Mouse (Mus musculus) stomach, postnatal 0 days (tissue): ENCODE measurements around the gene Cep162.

Source experiments
- CTCF ChIP-seq: IDR thresholded peaks from 2 replicates; pipeline ENCODE4 v1.5.1; 2016; ENCODE audit warnings: antibody characterized with exemption, low read depth, mild to moderate bottlenecking, moderate library complexity
- EP300 ChIP-seq: optimal IDR thresholded peaks from 2 replicates; pipeline ENCODE3; 2016; ENCODE audit warnings: antibody characterized with exemption

- no peak for TF ChIP-seq CTCF
- TF ChIP-seq EP300: no peak
Observed at GRCm38 (mm10) chr9:87193721-87194120, 61.6 kb downstream of the Cep162 start.
